Mouse (Mus musculus) gastrocnemius, adult 2 months (tissue): ENCODE data around the gene Get4. TPM values are rescaled to one million over a fixed set of nuclear protein-coding genes. Genes with fewer than 3 reads are reported as not detected.

Experiments used
- DNase-seq: peaks from one replicate; pipeline ENCODE4 v3.0.0; 2022
- H3K27ac ChIP-seq: fragments of 200-600 bp; 2 replicates; pipeline ENCODE4 v1.8.1; 2022; ENCODE audit warnings: mild to moderate bottlenecking
- H3K4me3 ChIP-seq: fragments of 200-600 bp; 2 replicates; pipeline ENCODE4 v1.8.1; 2022; ENCODE audit warnings: mild to moderate bottlenecking, moderate library complexity
- CTCF ChIP-seq: fragments of 200-600 bp; IDR thresholded peaks from 2 replicates; pipeline ENCODE4 v1.8.1; 2022; ENCODE audit warnings: antibody characterized with exemption, mild to moderate bottlenecking, moderate library complexity
- intact Hi-C: fragments of 180-260 bp; cut with DNase I; formaldehyde crosslinking; loops from one replicate; pipeline ENCODE4 v1.15.1; 2025
- long read RNA-seq, 2 experiments: library from polyadenylated mRNA; stranded (forward); transcript quantifications; one replicate each; pipeline ENCODE4 v2.0.0; 2021
- total RNA-seq, 2 experiments: library from RNA; stranded (reverse); gene quantifications; 2 replicates each; pipeline ENCODE4 v1.2.3; 2021

Get4 gene
- total RNA-seq, result 10 to 100 TPM; 30.6 to 31.1 TPM
- long read RNA-seq, experiment 1, transcript Get4-201 (9 exons, 2,107 nt), result major isoform, 60 of 69 reads
- long read RNA-seq, experiment 1, partial matches to known transcripts, result 7 of 69 reads
- long read RNA-seq, experiment 1, other reads (novel, unspliced or antisense), result 2 of 69 reads
- long read RNA-seq, experiment 2, transcript Get4-201 (9 exons, 2,107 nt), result major isoform, 71 of 77 reads
- long read RNA-seq, experiment 2, partial matches to known transcripts, result 0 of 77 reads
- long read RNA-seq, experiment 2, other reads (novel, unspliced or antisense), result 6 of 77 reads

DNA sequence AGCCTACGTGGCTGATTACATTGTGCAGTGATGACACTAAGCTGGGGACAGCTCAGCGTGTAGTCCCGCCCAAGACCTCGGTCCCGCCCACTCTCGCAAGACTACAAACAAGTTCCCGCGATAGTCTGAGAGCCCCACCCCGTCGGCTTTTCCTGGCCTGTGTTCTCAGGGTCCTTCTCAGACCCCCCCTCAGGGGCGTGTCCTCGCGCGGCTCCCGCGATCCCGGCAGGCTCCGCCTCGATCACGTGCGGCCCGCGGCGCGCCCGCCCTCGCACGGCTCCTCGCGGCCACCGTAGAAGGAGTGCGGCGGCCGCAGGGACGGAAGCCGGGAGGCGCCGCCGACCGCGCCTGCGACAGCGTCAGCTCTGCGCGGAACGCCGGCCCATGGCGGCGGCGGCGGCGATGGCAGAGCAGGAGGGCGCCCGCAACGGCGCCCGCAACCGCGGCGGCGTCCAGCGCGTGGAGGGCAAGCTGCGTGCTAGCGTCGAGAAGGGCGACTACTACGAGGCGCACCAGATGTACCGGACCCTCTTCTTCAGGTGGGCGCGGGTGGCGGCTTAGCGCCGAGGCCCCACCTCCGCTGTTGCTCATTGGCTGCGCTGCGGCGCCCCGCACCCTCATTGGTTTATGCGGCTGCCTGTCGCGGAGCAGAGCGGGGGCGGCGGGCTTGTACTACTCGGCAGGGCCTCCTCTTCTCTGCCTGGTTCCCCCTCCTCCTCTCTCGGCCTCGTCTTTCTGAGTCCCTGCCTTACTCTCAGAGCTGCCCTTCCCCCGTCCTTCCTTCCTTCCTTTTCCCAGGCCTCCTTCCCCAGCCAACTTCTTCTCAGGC lies at the start of gene Get4:
Get4 (plus strand) TSS at position 244 of the 829 bp plus-strand sequence.
- intact Hi-C loops, result loop anchor here (5.0 kb wide), 1 partner anchor 50 kb away; the partner anchor contains the start of gene Sun1
- Histone ChIP-seq H3K4me3 (peak within 1 kb of the TSS; percentile 92), H3K27ac (peak within 1 kb of the TSS; percentile 99)
- TF ChIP-seq CTCF, result no peak
- peak; percentile 99 for DNase-seq

- DNase-seq, result no peak
- Histone ChIP-seq H3K4me3 (no peak overlapping the region), H3K27ac (no peak overlapping the region)
- intact Hi-C loops, result loop anchor here (5.0 kb wide), 1 partner anchor 49 kb away; the partner anchor contains the start of gene Get4
- no peak for TF ChIP-seq CTCF
Measured at GRCm38 (mm10) chr5:139203312-139203711, 48.8 kb upstream of the Get4 start.

- intact Hi-C loops, result no loop called here
- H3K27ac ChIP-seq, result peak overlapping the region; percentile 81
- peak; percentile 83 for DNase-seq
- peak overlapping the region; percentile 36 for H3K4me3 ChIP-seq
- no peak for TF ChIP-seq CTCF
Measured at GRCm38 (mm10) chr5:139206081-139206480, 46.0 kb upstream of the Get4 start.

DNA sequence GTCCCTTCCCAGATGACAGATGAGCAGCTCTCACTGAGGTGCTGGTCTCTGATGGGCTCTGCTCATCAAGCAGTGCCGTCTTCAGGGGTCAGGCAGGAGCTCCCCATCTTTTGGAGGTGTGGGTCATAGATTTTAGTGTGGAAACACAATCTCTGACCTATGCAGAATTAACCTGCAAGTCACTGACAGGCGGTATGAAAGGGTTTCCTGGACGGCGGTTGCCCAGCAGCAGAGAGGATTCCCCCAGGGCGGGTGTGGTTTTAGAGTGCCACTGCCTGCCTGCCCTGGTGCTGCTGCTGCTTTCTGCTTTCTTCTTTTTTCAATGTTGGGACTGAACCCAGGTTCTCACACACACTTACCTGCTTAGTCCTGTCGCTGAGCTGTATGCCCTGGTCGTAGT lies 45.6 kb upstream of the Get4 start:
- DNase-seq, result no peak
- Histone ChIP-seq H3K27ac (peak overlapping the region; percentile 81), H3K4me3 (peak overlapping the region; percentile 36)
- TF ChIP-seq CTCF, result no peak
- intact Hi-C loops, result no loop called here

DNA sequence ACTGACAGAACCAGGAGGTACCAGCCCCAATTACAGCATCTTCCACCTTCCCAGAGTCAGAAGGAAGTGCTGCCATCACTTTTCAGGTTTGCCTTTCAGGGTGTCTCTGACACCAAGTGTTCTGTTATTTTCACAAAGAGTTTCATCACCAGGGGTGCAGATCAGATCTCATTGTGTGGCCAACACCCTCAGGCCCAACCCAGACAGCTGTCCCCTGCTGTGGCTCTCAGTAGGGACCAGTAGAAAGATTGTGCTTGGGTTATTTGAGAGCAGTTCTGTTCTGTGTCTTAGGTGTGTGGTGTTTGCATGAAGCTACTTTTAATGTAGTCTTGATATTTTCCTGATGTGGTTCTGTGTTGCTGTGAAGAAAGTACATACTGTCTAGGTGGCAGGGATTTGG lies 43.9 kb upstream of the Get4 start:
- intact Hi-C loops, result no loop called here
- DNase-seq, result no peak
- Histone ChIP-seq H3K4me3 (no peak overlapping the region), H3K27ac (no peak overlapping the region)
- no peak for TF ChIP-seq CTCF

GRCm38 (mm10) chr5:139208871-139209684 lies 43.0 kb upstream of the Get4 start:
- TF ChIP-seq CTCF, result peak; percentile 36
- H3K27ac ChIP-seq, result no peak overlapping the region
- DNase-seq, result no peak
- intact Hi-C loops, result no loop called here
- H3K4me3 ChIP-seq, result no peak overlapping the region

GRCm38 (mm10) chr5:139209685-139210026 lies 42.5 kb upstream of the Get4 start:
- no peak overlapping the region for H3K4me3 ChIP-seq
- no peak for DNase-seq
- TF ChIP-seq CTCF, result no peak
- intact Hi-C loops, result no loop called here
- no peak overlapping the region for H3K27ac ChIP-seq

GRCm38 (mm10) chr5:139211737-139212385 lies 40.3 kb upstream of the Get4 start:
- Histone ChIP-seq H3K27ac (peak overlapping the region; percentile 24; the same call in 1 of the 2 replicates), H3K4me3 (no peak overlapping the region)
- no peak for TF ChIP-seq CTCF
- intact Hi-C loops, result no loop called here
- DNase-seq, result no peak

DNA sequence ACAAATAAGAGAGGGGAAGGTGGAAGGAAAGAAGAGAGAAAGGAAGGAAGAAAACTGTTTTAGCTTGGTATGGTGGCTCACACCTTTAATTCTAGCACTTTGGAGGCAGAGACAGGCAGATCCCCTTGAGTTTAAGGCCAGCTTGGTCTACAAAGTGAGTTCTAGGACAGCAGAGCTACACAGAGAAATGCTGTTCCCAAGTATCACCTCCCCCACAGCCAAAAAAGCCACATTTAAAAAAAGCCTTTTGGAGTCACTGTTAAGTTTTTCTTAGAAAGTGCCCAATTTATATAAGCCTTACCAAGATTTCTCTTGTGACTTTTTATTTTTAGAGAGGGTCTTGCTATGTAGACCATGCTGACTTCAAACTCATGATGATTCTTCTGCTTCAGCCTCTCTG lies 37.8 kb upstream of the Get4 start:
- peak overlapping the region; percentile 49; the same call in 1 of the 2 replicates for H3K27ac ChIP-seq
- intact Hi-C loops, result no loop called here
- no peak for TF ChIP-seq CTCF

GRCm38 (mm10) chr5:139215184-139215583 lies 36.9 kb upstream of the Get4 start:
- DNase-seq, result no peak
- TF ChIP-seq CTCF, result no peak
- intact Hi-C loops, result no loop called here
- Histone ChIP-seq H3K27ac (peak overlapping the region; percentile 49; the same call in 1 of the 2 replicates), H3K4me3 (no peak overlapping the region)

More for the DNA sequence above, 37.8 kb upstream of the Get4 start:
- H3K4me3 ChIP-seq, result no peak overlapping the region
- no peak for DNase-seq

DNA sequence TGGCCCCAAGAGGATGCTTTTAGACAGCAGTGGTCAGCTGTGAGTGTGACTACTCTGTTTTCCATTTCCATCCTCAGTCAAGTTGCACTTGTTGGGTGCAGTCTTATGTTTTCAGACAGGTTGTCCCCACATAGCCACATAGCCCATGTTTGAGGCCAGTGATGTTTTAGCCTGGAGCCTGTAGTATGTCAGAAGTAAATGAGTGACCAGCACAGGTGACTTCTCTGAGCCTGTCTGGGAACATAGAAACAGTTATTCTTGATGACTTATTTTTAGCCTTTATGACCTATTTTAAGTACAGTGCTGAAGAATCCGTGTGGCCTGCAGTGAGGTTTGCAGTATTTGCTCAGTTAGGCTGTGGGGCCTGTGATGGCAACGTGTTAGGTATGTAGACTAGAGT lies 36.0 kb upstream of the Get4 start:
- no peak for DNase-seq
- Histone ChIP-seq H3K4me3 (peak overlapping the region; percentile 5; the same call in 1 of the 2 replicates), H3K27ac (peak overlapping the region; percentile 87)
- no peak for TF ChIP-seq CTCF
- intact Hi-C loops, result no loop called here

DNA sequence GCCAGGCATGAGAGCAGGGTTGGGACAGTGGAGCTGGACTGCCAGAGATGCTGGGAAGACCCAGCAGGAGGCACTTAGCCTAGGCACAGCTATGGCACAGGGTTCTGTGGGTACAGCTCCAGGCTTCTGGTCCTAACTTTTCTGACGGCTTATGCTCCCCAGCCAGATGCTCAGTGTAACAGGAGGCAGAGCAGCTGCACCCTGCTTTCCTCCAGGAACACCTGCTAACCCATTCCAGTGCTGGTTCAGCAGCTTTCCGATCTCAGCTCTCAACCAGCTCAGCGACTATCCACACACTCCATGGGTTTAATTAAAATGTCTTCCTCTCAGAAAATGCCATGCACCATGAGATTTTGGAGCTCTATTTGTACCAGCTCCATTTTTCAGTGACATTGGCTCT lies 35.4 kb upstream of the Get4 start:
- TF ChIP-seq CTCF, result no peak
- Histone ChIP-seq H3K4me3 (0 out of 2 replicates have a peak overlapping the region, but pooled peaks have one; percentile 5), H3K27ac (peak overlapping the region; percentile 87)
- intact Hi-C loops, result no loop called here
- DNase-seq, result peak; percentile 56
